Mouse (Mus musculus) kidney, postnatal 25 days (tissue): ENCODE measurements at regions not wholly inside any gene's neighbourhood (a gene's known extent, or its start where the extent isn't known, plus 50 kb on each side); places are given as distances from the start of the nearest gene placed in this dataset.
A peak's percentile ranks its signal among the peaks of the same experiment; 100 is the strongest.

Source experiments
- DNase-seq, 2 experiments: peaks; one replicate each; pipeline ENCODE4 v3.0.0; 2021; ENCODE audit warnings: mixed read lengths in 2 of 2

GRCm38 (mm10) chr3:79996803-79997202, 112.5 kb downstream of the Fam198b start:
- no peak for DNase-seq

GRCm38 (mm10) chr3:80002335-80002734, 118.0 kb downstream of the Fam198b start:
- no peak for DNase-seq

GRCm38 (mm10) chr3:80003300-80004090, 119.2 kb downstream of the Fam198b start:
- DNase-seq, result no peak

- no peak for DNase-seq
Observed at GRCm38 (mm10) chr3:80004556-80004955, 120.2 kb downstream of the Fam198b start.

GRCm38 (mm10) chr3:80004966-80005365, 120.6 kb downstream of the Fam198b start:
- no peak for DNase-seq

GRCm38 (mm10) chr3:80005371-80005770, 121.0 kb downstream of the Fam198b start:
- no peak for DNase-seq

GRCm38 (mm10) chr3:80006263-80006662, 121.9 kb downstream of the Fam198b start:
- no peak for DNase-seq

GRCm38 (mm10) chr3:80007006-80007405, 122.7 kb downstream of the Fam198b start:
- no peak for DNase-seq

- DNase-seq, result no peak
Observed at GRCm38 (mm10) chr3:80009275-80009674, 124.9 kb downstream of the Fam198b start.

- no peak for DNase-seq
Observed at GRCm38 (mm10) chr3:80025795-80026194, 141.5 kb downstream of the Fam198b start.

- no peak for DNase-seq
Observed at GRCm38 (mm10) chr3:80033071-80033470, 148.7 kb downstream of the Fam198b start.

- peak in 1 of 2 experiments; percentile 7 for DNase-seq
Observed at GRCm38 (mm10) chr3:80038553-80039129, 154.3 kb downstream of the Fam198b start.

- peak; percentile 59 to 85 for DNase-seq
Observed at GRCm38 (mm10) chr3:80042756-80043484, 158.6 kb downstream of the Fam198b start.

GRCm38 (mm10) chr3:80049495-80050225, 165.3 kb downstream of the Fam198b start:
- DNase-seq, result no peak

- DNase-seq, result no peak
Observed at GRCm38 (mm10) chr3:80050920-80051319, 166.6 kb downstream of the Fam198b start.

GRCm38 (mm10) chr3:80051963-80052362, 167.6 kb downstream of the Fam198b start:
- peak in 1 of 2 experiments; percentile 10 for DNase-seq

- peak; percentile 23 to 52 for DNase-seq
Observed at GRCm38 (mm10) chr3:80052879-80053278, 168.5 kb downstream of the Fam198b start.

GRCm38 (mm10) chr3:80053435-80053834, 169.1 kb downstream of the Fam198b start:
- no peak for DNase-seq

GRCm38 (mm10) chr3:80056636-80057350, 172.5 kb downstream of the Fam198b start:
- no peak for DNase-seq

- peak; percentile 46 to 86 for DNase-seq
Observed at GRCm38 (mm10) chr3:80058722-80059121, 174.4 kb downstream of the Fam198b start.

GRCm38 (mm10) chr3:80070726-80071125, 186.4 kb downstream of the Fam198b start:
- no peak for DNase-seq

- DNase-seq, result peak; percentile 69 to 89
Observed at GRCm38 (mm10) chr3:80079801-80080418, 195.6 kb downstream of the Fam198b start.
